8 mouse cellular contexts compared by ENCODE assay signal in the genomic region with DNA sequence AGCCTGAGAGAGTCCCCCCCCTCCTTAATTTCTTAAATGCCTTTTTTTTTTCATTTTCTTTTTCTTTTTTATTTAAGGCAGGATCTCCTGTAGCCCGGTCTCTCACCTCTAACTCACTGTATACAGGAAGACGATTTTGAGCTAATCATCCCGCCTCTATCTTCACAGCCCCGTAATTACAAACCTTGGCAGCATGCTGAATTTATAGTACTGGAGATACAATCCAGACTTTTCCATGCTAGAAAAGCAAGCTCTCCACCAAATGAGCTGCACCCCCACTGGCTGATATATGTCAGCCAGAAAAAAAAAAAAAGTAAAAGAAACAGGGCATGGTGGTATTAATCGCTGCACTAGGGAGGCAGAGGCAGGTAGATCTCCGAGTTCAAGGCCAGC. TPM values are rescaled to one million over a fixed set of nuclear protein-coding genes. Genes with fewer than 3 reads are reported as not detected.
DNase-seq lines count a peak whose midpoint lies in the region; ATAC-seq and TF ChIP-seq lines count a peak whose summit lies in the region.

No protein-coding gene starts in this region.

- WGBS in lung, postnatal 0 days: 52% methylated on average over 6 of the region's 6 CpGs
- WGBS in limb, embryonic 10.5 days: 75% methylated on average over 6 of the region's 6 CpGs
- 54% methylated on average over 6 of the region's 6 CpGs for WGBS in stomach, embryonic 14.5 days

- H3K27ac ChIP-seq in lung, postnatal 0 days (ENCODE audit: low read length): no peak overlapping the region
- H3K27ac ChIP-seq in limb, embryonic 10.5 days: no peak overlapping the region
- no peak overlapping the region for H3K27ac ChIP-seq in stomach, embryonic 14.5 days (ENCODE audit: low read length)

- ATAC-seq in lung, postnatal 0 days: no peak
- ATAC-seq in stomach, embryonic 14.5 days (ENCODE audit: insufficient number of reproducible peaks, insufficient read depth, low FRiP score, low read depth): no peak

- TF ChIP-seq CTCF in lung, postnatal 0 days (IDR thresholded peaks at IDR 0.05): no peak

- TF ChIP-seq EP300 in lung, postnatal 0 days (IDR thresholded peaks at IDR 0.05): no peak

- H3K4me2 ChIP-seq in lung, postnatal 0 days (replicated peaks; ENCODE audit: low read depth, low read length): peak overlapping the region; percentile 98; the same call in 1 of the 2 replicates
- peak overlapping the region; percentile 99 for H3K4me2 ChIP-seq in stomach, embryonic 14.5 days (replicated peaks; ENCODE audit: low read depth, low read length)

- peak; percentile 29 for DNase-seq in cerebellum, adult 9-11 months
- no peak for DNase-seq in cerebellum, postnatal 4 days (ENCODE audit: low spot score in 2 of 2)
- DNase-seq in lung, postnatal 0 days (ENCODE audit: low spot score): no peak
- no peak for DNase-seq in lung, postnatal 10 days
- DNase-seq in limb, embryonic 10.5 days (ENCODE audit: low spot score): no peak
- DNase-seq in spleen, postnatal 36 days (ENCODE audit: low spot score in 2 of 2): no peak
- DNase-seq in adrenal gland, postnatal 25 days: no peak

- H3K4me1 ChIP-seq in lung, postnatal 0 days (ENCODE audit: insufficient read depth, low read depth, low read length): peaks cover 8% of the 10 kb centered on the region; the same call in 1 of the 2 replicates
- peaks cover 37% of the 10 kb centered on the region for H3K4me1 ChIP-seq in limb, embryonic 10.5 days
- H3K4me1 ChIP-seq in stomach, embryonic 14.5 days (ENCODE audit: control insufficient read depth, insufficient read depth, low read length): peaks cover 11% of the 10 kb centered on the region; the same call in 1 of the 2 replicates

- H3K27me3 ChIP-seq in lung, postnatal 0 days (replicated peaks; ENCODE audit: insufficient read depth, low read length): no peaks in the 10 kb centered on the region
- peaks cover 12% of the 10 kb centered on the region for H3K27me3 ChIP-seq in limb, embryonic 10.5 days (ENCODE audit: low read depth, poor library complexity, severe bottlenecking)
- H3K27me3 ChIP-seq in stomach, embryonic 14.5 days (ENCODE audit: control insufficient read depth, insufficient read depth, low read length): no peaks in the 10 kb centered on the region

- H3K36me3 ChIP-seq in lung, postnatal 0 days (ENCODE audit: insufficient read depth, low read length): no peaks in the 10 kb centered on the region
- peaks cover 7% of the 10 kb centered on the region; the same call in 1 of the 2 replicates for H3K36me3 ChIP-seq in limb, embryonic 10.5 days
- H3K36me3 ChIP-seq in stomach, embryonic 14.5 days (ENCODE audit: control insufficient read depth, insufficient read depth, low read length): no peaks in the 10 kb centered on the region

- no peak overlapping the region for H3K9ac ChIP-seq in lung, postnatal 0 days (replicated peaks; ENCODE audit: low read depth)
- H3K9ac ChIP-seq in stomach, embryonic 14.5 days (replicated peaks; ENCODE audit: low read depth, low read length): no peak overlapping the region

- H3K9me3 ChIP-seq in lung, postnatal 0 days (ENCODE audit: low read length): no peaks in the 10 kb centered on the region
- H3K9me3 ChIP-seq in limb, embryonic 10.5 days (replicated peaks): no peaks in the 10 kb centered on the region
- no peaks in the 10 kb centered on the region for H3K9me3 ChIP-seq in stomach, embryonic 14.5 days (ENCODE audit: control insufficient read depth, low read depth, low read length)

- no peak overlapping the region for H3K4me3 ChIP-seq in lung, postnatal 0 days (ENCODE audit: low read depth, low read length)
- peak overlapping the region; percentile 90; the same call in 1 of the 2 replicates for H3K4me3 ChIP-seq in limb, embryonic 10.5 days
- H3K4me3 ChIP-seq in stomach, embryonic 14.5 days (ENCODE audit: low read depth, low read length): no peak overlapping the region; the same call in 1 of the 2 replicates

RNA-seq across cellular contexts. Expression of a gene that starts 1.3 kb away (rescaled TPM):
- 2.1 TPM in 2 replicates for polyA plus RNA-seq in lung, postnatal 0 days (2015; fragmentation: Nextera tagmentation; extraction: Ambion mirVana)
- polyA plus RNA-seq in limb, embryonic 10.5 days (2016; fragmentation: Nextera tagmentation; extraction: Ambion mirVana): 2.7 and 4.8 TPM in 2 replicates
- polyA plus RNA-seq in stomach, embryonic 14.5 days (2014; fragmentation: Nextera tagmentation; extraction: Ambion mirVana): 6.6 and 8.5 TPM in 2 replicates
- total RNA-seq in adrenal gland, postnatal 25 days (2021): 38.5 and 53.8 TPM in 2 replicates
